Mouse (Mus musculus) forebrain, embryonic 16.5 days (tissue): ENCODE data around the gene Dad1. TPM values are rescaled to one million over a fixed set of nuclear protein-coding genes. Genes with fewer than 3 reads are reported as not detected.

Experiments used
- ATAC-seq: fragments of 200-750 bp; cut with Nextera tagmentation; 2 replicates; pipeline ENCODE4 v1.8.0; 2017; ENCODE audit warnings: mild to moderate bottlenecking, moderate library complexity
- H3K27ac ChIP-seq: fragments of 300-500 bp; sonication (generic); 2 replicates; pipeline ENCODE4 v1.5.1; 2014; ENCODE audit warnings: low read length, control low read depth
- H3K27me3 ChIP-seq: fragments of 300-500 bp; sonication (generic); replicated peaks from 2 replicates; pipeline ENCODE4 v1.6.1; 2014; ENCODE audit warnings: low read length; ENCODE audit not compliant: control insufficient read depth, insufficient read depth
- H3K36me3 ChIP-seq: fragments of 300-500 bp; sonication (generic); 2 replicates; pipeline ENCODE4 v1.6.1; 2014; ENCODE audit not compliant: control insufficient read depth, insufficient read depth
- H3K4me1 ChIP-seq: fragments of 300-500 bp; sonication (generic); replicated peaks from 2 replicates; pipeline ENCODE4 v1.6.1; 2014; ENCODE audit warnings: low read length; ENCODE audit not compliant: control insufficient read depth, insufficient read depth
- H3K4me2 ChIP-seq: fragments of 300-500 bp; sonication (generic); 2 replicates; pipeline ENCODE4 v1.6.1; 2014; ENCODE audit warnings: mild to moderate bottlenecking, low read length, control low read depth
- H3K4me3 ChIP-seq: fragments of 300-500 bp; sonication (generic); replicated peaks from 2 replicates; pipeline ENCODE4 v1.5.1; 2014; ENCODE audit warnings: mild to moderate bottlenecking, low read length, control low read depth
- H3K9ac ChIP-seq: fragments of 300-500 bp; sonication (generic); replicated peaks from 2 replicates; pipeline ENCODE4 v1.6.1; 2014; ENCODE audit warnings: low read depth, low read length, control low read depth
- H3K9me3 ChIP-seq: fragments of 300-500 bp; sonication (generic); 2 replicates; pipeline ENCODE4 v1.6.1; 2016; ENCODE audit warnings: low read length; ENCODE audit not compliant: control insufficient read depth
- WGBS: fragments of 180-500 bp; shearing (Covaris S2); extraction: QIAGEN DNeasy Blood & Tissue Kit; methylation state at CpG from one replicate; pipeline ENCODE4 v1.1.7; 2014; 5-methylcytosine and 5-hydroxymethylcytosine counted together
- polyA plus RNA-seq: library from polyadenylated mRNA; unstranded; fragments of >200 nt; fragmentation: Nextera tagmentation; extraction: Ambion mirVana; gene quantifications from 2 replicates; pipeline ENCODE4 v1.2.1, GENCODE M21; 2015

Gene Dad1
- polyA plus RNA-seq, 1 experiment from 2014 or later = 290 TPM

DNA sequence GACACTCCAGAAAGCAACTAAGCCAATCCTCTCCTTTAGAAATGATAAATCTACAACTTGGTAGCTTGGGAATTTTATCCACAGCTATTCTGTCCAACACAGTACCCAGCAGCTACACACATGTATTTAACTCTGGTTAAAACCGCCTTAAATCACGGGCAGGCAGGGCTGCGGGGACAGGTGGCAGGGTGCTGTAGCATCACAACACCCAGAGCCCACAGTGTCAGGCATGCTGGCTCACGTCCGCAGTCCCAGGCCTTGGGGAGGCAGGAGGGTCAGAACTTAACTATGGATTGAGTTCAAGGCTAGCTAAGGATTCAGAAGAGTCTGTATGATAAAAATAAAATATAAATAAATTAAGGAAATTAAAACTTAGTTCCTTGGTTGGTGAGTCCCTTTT, 17.0 kb downstream of the Dad1 start:
- no peak overlapping the region for H3K4me2 ChIP-seq
- no peaks in the 10 kb centered on the region for H3K27me3 ChIP-seq
- no peak for ATAC-seq
- no peak overlapping the region for H3K27ac ChIP-seq
- no peaks in the 10 kb centered on the region; the same call in 1 of the 2 replicates for H3K9me3 ChIP-seq
- H3K4me3 ChIP-seq = no peak overlapping the region
- no peaks in the 10 kb centered on the region for H3K4me1 ChIP-seq
- H3K9ac ChIP-seq = no peak overlapping the region
- 91% methylated on average over 5 of the region's 5 CpGs for WGBS
- peaks cover 16% of the 10 kb centered on the region for H3K36me3 ChIP-seq

DNA sequence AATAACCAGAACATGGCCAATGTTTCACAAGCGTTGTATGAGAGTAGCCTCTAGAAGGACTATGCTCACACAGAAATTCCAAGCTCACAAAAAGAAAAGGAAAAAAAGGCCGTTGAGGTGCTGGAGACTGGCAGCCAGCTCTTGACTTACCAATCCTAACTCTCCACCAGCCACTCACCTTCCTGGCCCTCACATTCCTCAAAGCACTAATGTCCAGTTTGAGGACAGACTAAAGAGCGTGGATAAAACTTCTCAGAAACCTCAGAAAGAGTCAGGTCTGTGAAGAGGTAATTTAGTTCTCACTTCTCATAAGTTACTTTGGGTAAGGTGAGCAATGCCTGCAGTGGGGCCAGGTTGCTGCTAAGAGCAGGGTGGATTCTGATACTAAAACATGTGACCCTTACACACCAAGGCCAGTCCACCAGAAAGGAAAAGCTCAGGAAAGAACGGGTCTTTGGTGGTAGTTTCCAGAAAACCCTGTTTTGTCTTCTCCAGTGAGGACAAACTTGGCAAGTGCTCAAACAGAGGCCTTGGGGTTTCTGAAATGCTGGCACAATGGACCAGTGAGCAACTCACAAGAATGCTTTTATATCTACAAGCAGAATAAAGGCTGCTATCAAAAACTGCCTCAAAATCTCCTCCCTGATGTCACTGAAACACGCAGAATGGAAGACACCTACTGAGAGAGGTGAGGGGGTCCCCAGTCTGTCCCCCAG, 17.9 kb downstream of the Dad1 start:
- H3K4me3 ChIP-seq = no peak overlapping the region
- no peak overlapping the region for H3K4me2 ChIP-seq
- no peaks in the 10 kb centered on the region for H3K9me3 ChIP-seq
- WGBS = 75% methylated on average over 5 of the region's 5 CpGs
- H3K36me3 ChIP-seq = peaks cover 8% of the 10 kb centered on the region; the same call in 1 of the 2 replicates
- no peak overlapping the region for H3K27ac ChIP-seq
- H3K4me1 ChIP-seq = no peaks in the 10 kb centered on the region
- no peaks in the 10 kb centered on the region for H3K27me3 ChIP-seq
- H3K9ac ChIP-seq = no peak overlapping the region
- no peak for ATAC-seq

- no peak for ATAC-seq
- Histone ChIP-seq H3K4me1 (no peaks in the 10 kb centered on the region), H3K9ac (no peak overlapping the region), H3K36me3 (0 out of 2 replicates have a peak, but pooled peaks cover 4% of the 10 kb centered on the region), H3K9me3 (no peaks in the 10 kb centered on the region), H3K4me3 (no peak overlapping the region), H3K27me3 (no peaks in the 10 kb centered on the region), H3K4me2 (no peak overlapping the region), H3K27ac (no peak overlapping the region)
- 81% methylated on average over 20 of the region's 20 CpGs for WGBS
Observed at GRCm38 (mm10) chr14:54234231-54235040, 19.5 kb downstream of the Dad1 start.

DNA sequence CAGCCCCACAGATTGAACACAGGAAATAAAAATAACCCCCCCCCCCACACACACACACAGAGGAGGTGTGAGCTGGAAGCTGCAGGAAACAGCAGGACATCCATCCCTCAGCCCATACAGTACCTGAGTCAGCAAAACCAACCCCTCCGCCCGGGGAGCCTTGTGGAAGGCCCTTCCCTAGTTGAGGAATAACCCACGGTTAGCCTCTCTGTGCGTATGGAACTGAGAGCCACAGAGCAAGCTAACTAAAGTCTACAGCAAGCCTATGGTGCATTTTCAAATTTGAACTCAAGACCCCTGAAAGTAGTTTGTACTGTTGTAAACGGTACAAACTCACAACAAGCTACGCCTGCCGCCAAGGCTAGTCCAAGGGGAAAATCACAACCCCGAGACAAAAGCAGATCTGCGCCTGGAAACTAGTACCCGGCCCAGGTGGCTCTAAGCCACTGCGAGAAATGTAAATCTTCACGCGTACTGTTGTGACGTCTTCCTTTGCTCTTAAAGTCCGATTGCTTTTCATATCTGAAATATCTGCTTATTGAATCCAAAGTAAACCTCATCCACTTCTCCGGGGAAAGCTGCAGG, 20.3 kb downstream of the Dad1 start:
- Histone ChIP-seq H3K36me3 (0 out of 2 replicates have a peak, but pooled peaks cover 4% of the 10 kb centered on the region), H3K27me3 (no peaks in the 10 kb centered on the region), H3K4me1 (peaks cover 8% of the 10 kb centered on the region), H3K27ac (0 out of 2 replicates have a peak overlapping the region, but pooled peaks have one; percentile 24), H3K9ac (0 out of 2 replicates have a peak overlapping the region, but pooled peaks have one; percentile 6), H3K9me3 (no peaks in the 10 kb centered on the region), H3K4me2 (no peak overlapping the region), H3K4me3 (no peak overlapping the region)
- 82% methylated on average over 16 of the region's 16 CpGs for WGBS
- no peak for ATAC-seq

GRCm38 (mm10) chr14:54232811-54233558, 20.9 kb downstream of the Dad1 start:
- Histone ChIP-seq H3K27ac (0 out of 2 replicates have a peak overlapping the region, but pooled peaks have one; percentile 24), H3K4me2 (no peak overlapping the region), H3K4me3 (no peak overlapping the region), H3K27me3 (no peaks in the 10 kb centered on the region), H3K9me3 (no peaks in the 10 kb centered on the region), H3K36me3 (0 out of 2 replicates have a peak, but pooled peaks cover 4% of the 10 kb centered on the region), H3K4me1 (peaks cover 14% of the 10 kb centered on the region), H3K9ac (0 out of 2 replicates have a peak overlapping the region, but pooled peaks have one; percentile 6)
- no peak for ATAC-seq
- WGBS = 47% methylated on average over 9 of the region's 9 CpGs

DNA sequence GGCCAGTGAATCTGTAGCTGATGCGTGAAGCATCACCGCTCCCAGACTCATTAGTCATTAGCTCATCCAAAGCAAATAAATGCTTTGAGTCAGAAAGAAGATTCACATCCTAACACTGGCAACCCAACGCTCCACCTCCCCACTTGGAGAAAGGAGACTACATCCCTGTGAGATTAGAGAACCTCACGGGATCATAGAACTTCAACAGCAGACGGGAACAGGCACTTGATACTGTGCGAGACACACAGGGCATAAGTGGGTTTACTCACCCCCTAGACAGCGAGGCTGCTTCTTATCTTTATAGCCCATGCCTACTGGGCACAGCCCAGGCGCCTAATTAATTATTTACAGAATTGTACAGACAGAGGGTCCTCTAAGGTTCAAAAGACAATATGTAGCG, 21.8 kb downstream of the Dad1 start:
- no peak overlapping the region for H3K4me2 ChIP-seq
- H3K27ac ChIP-seq = no peak overlapping the region
- peaks cover 14% of the 10 kb centered on the region for H3K4me1 ChIP-seq
- H3K27me3 ChIP-seq = no peaks in the 10 kb centered on the region
- 44% methylated on average over 9 of the region's 9 CpGs for WGBS
- no peak overlapping the region for H3K9ac ChIP-seq
- H3K4me3 ChIP-seq = no peak overlapping the region
- H3K36me3 ChIP-seq = 0 out of 2 replicates have a peak, but pooled peaks cover 4% of the 10 kb centered on the region
- ATAC-seq = no peak
- no peaks in the 10 kb centered on the region for H3K9me3 ChIP-seq

DNA sequence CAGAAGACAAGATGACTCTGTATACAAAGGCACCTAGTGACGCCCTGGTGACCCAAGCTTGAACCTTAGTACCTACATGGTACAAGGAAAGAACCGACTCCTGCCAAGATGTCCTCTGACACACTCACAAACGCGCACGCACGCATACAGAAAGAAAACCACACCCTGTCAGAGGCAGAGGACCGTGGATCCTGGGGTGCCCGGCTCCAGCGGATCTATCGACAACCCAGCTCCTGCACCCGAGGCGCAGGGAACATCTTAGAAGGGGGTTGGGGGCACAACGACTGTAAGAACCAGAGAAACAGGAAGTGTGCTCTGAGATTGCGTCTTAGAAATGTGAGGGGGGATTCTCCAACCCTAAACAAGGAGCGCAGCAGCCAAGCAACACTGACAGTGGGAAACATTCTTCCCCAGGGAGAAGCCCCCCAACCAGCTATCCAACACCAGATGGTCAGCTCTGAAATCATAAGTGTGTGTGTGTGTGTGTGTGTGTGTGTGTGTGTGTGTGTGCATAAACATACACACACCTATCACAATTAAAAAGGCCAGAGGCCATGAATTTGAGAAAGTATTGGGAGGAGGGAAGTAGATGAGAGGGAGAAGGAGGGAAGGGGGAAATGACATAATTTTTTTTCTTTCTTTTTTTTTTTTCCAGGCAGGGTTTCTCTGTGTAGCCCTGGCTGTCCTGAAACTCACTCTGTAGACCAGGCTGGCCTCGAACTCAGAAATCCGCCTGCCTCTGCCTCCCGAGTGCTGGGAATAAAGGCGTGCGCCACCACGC, 22.5 kb downstream of the Dad1 start:
- Histone ChIP-seq H3K4me3 (no peak overlapping the region), H3K9me3 (no peaks in the 10 kb centered on the region), H3K36me3 (0 out of 2 replicates have a peak, but pooled peaks cover 4% of the 10 kb centered on the region), H3K9ac (no peak overlapping the region), H3K4me2 (no peak overlapping the region), H3K27ac (no peak overlapping the region), H3K27me3 (no peaks in the 10 kb centered on the region), H3K4me1 (peaks cover 14% of the 10 kb centered on the region)
- no peak for ATAC-seq
- 87% methylated on average over 21 of the region's 21 CpGs for WGBS

GRCm38 (mm10) chr14:54230638-54231150, 23.2 kb downstream of the Dad1 start:
- WGBS = 85% methylated on average over 14 of the region's 14 CpGs
- Histone ChIP-seq H3K27ac (no peak overlapping the region), H3K9ac (no peak overlapping the region), H3K4me1 (peaks cover 14% of the 10 kb centered on the region), H3K36me3 (0 out of 2 replicates have a peak, but pooled peaks cover 4% of the 10 kb centered on the region), H3K4me3 (no peak overlapping the region), H3K27me3 (no peaks in the 10 kb centered on the region), H3K9me3 (no peaks in the 10 kb centered on the region), H3K4me2 (no peak overlapping the region)
- ATAC-seq = no peak
